Mouse (Mus musculus): Measurements from ENCODE around the gene Knl1. TPM values are rescaled to one million over a fixed set of nuclear protein-coding genes. Genes with fewer than 3 reads are reported as not detected.

Knl1 gene
- polyA plus RNA-seq, 1 experiment from 2014 or later = 29.5 TPM

DNA sequence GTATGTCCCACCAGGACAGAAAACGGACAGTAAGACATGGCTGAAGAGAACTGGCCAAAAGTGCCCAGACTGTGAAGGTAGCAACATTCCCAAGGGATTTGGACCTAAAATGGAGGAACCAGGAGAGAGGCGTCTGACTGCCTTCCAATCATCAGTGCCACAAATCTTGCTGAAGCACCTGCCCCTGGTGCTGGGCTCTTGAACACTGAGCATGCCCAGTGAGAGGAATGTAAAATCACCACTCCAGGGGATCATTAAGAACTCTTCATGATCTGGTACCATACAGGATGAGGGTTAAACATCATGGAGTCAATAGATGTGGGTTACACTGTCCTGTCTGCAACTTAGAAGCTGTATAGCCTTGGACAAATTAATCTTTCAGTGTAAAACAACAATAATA, 1.8 kb upstream of the Knl1 start:
- H3K9me3 ChIP-seq (ENCODE audit: control insufficient read depth, low read length) = no peaks in the 10 kb centered on the region
- H3K27me3 ChIP-seq (ENCODE audit: control insufficient read depth, insufficient read depth, low read length) = no peaks in the 10 kb centered on the region
- no peak for ATAC-seq (ENCODE audit: insufficient number of reproducible peaks, insufficient read depth, low FRiP score, low read depth)
- H3K36me3 ChIP-seq (ENCODE audit: control insufficient read depth, insufficient read depth, low read length) = peaks cover 1% of the 10 kb centered on the region
- H3K27ac ChIP-seq (replicated peaks in 1 of 2; ENCODE audit: control insufficient read depth in 1 of 2, insufficient read depth in 1 of 2, low read depth in 2 of 2, low read length in 2 of 2) = no peak overlapping the region
- WGBS = 70% methylated on average over 2 of the region's 2 CpGs
- peaks cover 0 to 9% of the 10 kb centered on the region in 2 experiments; a peak in 2 of 4 replicates for H3K4me1 ChIP-seq (ENCODE audit: control insufficient read depth in 2 of 2, insufficient read depth in 2 of 2, low read length in 2 of 2)
- H3K4me3 ChIP-seq (ENCODE audit: control insufficient read depth in 1 of 2, insufficient read depth in 1 of 2, low read depth in 1 of 2, low read length in 2 of 2) = no peak overlapping the region
- no peak overlapping the region for H3K4me2 ChIP-seq (ENCODE audit: low read length)
- no peak overlapping the region for H3K9ac ChIP-seq (ENCODE audit: low read length)

DNA sequence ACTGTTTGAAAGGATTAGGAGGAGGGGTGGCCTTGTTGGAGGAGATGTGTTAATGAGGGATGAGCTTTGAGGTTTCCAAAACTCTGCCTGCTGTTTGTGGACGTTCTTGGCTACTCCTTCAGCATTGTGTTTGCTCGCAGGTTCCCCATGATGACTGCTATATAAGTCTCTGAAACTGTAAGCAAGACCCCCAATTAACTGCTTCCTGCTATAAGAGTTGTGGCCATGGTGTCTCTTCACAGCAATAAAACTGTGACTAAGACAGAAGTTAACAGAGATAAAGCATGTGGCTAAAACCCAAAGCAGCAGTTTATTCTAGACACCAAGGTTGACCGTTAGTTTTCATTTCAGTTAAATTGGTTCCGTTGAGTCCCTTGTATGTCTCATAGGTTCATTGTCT, 930 bp downstream of the Knl1 start:
- no peaks in the 10 kb centered on the region for H3K36me3 ChIP-seq (ENCODE audit: control insufficient read depth, insufficient read depth, low read length)
- no peak for ATAC-seq (ENCODE audit: insufficient number of reproducible peaks, insufficient read depth, low FRiP score, low read depth)
- H3K4me1 ChIP-seq (ENCODE audit: control insufficient read depth in 2 of 2, insufficient read depth in 2 of 2, low read length in 2 of 2) = peaks cover 0 to 7% of the 10 kb centered on the region in 2 experiments; a peak in 2 of 4 replicates
- H3K27me3 ChIP-seq (ENCODE audit: control insufficient read depth, insufficient read depth, low read length) = no peaks in the 10 kb centered on the region
- H3K4me2 ChIP-seq (ENCODE audit: low read length) = peak overlapping the region; percentile 71
- H3K9me3 ChIP-seq (ENCODE audit: control insufficient read depth, low read length) = no peaks in the 10 kb centered on the region
- peak overlapping the region; percentile 56 to 87 for H3K4me3 ChIP-seq (ENCODE audit: control insufficient read depth in 1 of 2, insufficient read depth in 1 of 2, low read depth in 1 of 2, low read length in 2 of 2)
- H3K9ac ChIP-seq (ENCODE audit: low read length) = peak overlapping the region; percentile 88
- 0 out of 4 replicates have a peak overlapping the region, but pooled peaks of 1 of the 2 experiments have one; percentile 88 for H3K27ac ChIP-seq (replicated peaks in 1 of 2; ENCODE audit: control insufficient read depth in 1 of 2, insufficient read depth in 1 of 2, low read depth in 2 of 2, low read length in 2 of 2)
- 21% methylated on average over 4 of the region's 4 CpGs for WGBS

DNA sequence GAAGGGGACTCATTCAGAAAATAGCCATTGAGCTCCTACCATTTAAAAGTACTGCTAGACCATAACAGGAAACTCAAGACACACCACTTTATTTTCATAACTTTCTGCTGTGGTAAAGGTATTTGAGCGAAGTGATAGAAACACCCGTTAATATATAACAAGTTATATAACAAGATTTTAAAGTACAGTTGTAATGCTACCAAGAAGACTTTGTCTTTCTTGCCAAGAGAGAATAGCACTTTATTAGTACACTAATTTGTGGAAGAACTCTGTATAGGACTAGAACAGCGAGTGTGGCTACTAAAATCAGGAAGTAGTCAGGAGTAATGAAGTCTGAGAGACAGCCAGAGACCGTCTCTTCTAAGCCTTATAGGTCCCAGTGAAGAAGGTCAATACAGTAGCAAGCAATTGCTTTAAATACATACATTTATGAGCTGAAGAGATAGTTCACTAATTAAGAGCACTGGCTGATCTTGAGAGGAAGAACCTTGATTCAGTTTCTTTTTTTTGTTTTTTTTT, 3.3 kb downstream of the Knl1 start:
- 83% methylated on average over 4 of the region's 4 CpGs for WGBS
- no peak for ATAC-seq (ENCODE audit: insufficient number of reproducible peaks, insufficient read depth, low FRiP score, low read depth)
- no peak overlapping the region for H3K4me3 ChIP-seq (ENCODE audit: control insufficient read depth in 1 of 2, insufficient read depth in 1 of 2, low read depth in 1 of 2, low read length in 2 of 2)
- no peak overlapping the region for H3K4me2 ChIP-seq (ENCODE audit: low read length)
- no peaks in the 10 kb centered on the region for H3K27me3 ChIP-seq (ENCODE audit: control insufficient read depth, insufficient read depth, low read length)
- H3K4me1 ChIP-seq (ENCODE audit: control insufficient read depth in 2 of 2, insufficient read depth in 2 of 2, low read length in 2 of 2) = peaks cover 0 to 7% of the 10 kb centered on the region in 2 experiments; a peak in 2 of 4 replicates
- H3K9me3 ChIP-seq (ENCODE audit: control insufficient read depth, low read length) = no peaks in the 10 kb centered on the region
- no peak overlapping the region for H3K9ac ChIP-seq (ENCODE audit: low read length)
- no peaks in the 10 kb centered on the region for H3K36me3 ChIP-seq (ENCODE audit: control insufficient read depth, insufficient read depth, low read length)
- H3K27ac ChIP-seq (replicated peaks in 1 of 2; ENCODE audit: control insufficient read depth in 1 of 2, insufficient read depth in 1 of 2, low read depth in 2 of 2, low read length in 2 of 2) = no peak overlapping the region

DNA sequence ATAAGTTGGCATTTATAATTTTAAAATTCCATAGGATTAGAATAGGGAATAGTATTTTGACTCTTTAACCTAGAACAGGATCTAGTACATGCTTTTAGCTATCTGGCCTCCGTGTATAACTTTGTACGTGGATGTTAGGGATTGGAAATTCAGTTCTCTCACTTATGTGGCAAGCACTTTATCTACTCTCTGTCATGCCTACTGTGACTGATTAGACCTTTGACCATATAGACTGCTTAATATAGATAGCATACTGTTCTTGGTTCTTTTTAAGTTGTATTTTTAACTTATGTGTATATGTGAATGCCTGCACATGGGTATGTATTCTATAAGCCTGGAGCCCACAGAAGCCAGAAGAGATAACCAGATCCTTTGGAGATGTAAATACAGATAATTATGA, 13.2 kb downstream of the Knl1 start:
- H3K4me1 ChIP-seq (ENCODE audit: control insufficient read depth in 2 of 2, insufficient read depth in 2 of 2, low read length in 2 of 2) = no peaks in the 10 kb centered on the region
- no peak overlapping the region for H3K27ac ChIP-seq (replicated peaks in 1 of 2; ENCODE audit: control insufficient read depth in 1 of 2, insufficient read depth in 1 of 2, low read depth in 2 of 2, low read length in 2 of 2)
- no peak overlapping the region for H3K4me3 ChIP-seq (ENCODE audit: control insufficient read depth in 1 of 2, insufficient read depth in 1 of 2, low read depth in 1 of 2, low read length in 2 of 2)
- no peaks in the 10 kb centered on the region for H3K9me3 ChIP-seq (ENCODE audit: control insufficient read depth, low read length)
- no peak for ATAC-seq (ENCODE audit: insufficient number of reproducible peaks, insufficient read depth, low FRiP score, low read depth)
- WGBS = 95% methylated on average over 2 of the region's 2 CpGs
- H3K27me3 ChIP-seq (ENCODE audit: control insufficient read depth, insufficient read depth, low read length) = no peaks in the 10 kb centered on the region
- no peak overlapping the region for H3K4me2 ChIP-seq (ENCODE audit: low read length)
- no peak overlapping the region for H3K9ac ChIP-seq (ENCODE audit: low read length)
- H3K36me3 ChIP-seq (ENCODE audit: control insufficient read depth, insufficient read depth, low read length) = peaks cover 51% of the 10 kb centered on the region

DNA sequence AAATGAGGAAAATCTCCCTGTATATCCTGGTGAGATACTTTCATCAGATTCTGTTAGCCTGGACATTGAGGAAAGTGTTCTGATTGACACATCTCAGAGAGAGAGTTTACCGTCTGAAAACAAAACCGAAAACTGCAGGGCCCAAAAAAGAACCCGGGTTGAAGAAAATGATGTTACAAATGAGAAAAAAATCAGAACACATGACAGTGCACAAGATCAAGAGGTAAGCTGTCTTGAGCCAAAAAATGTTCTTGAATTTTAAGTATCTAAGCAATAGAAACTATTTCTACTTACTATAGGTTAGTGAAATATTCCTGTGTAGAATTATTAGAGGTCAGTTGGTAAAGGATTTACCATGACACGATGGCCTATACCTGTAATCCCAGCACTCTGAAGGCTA, 25.5 kb downstream of the Knl1 start:
- no peak overlapping the region for H3K9ac ChIP-seq (ENCODE audit: low read length)
- H3K4me2 ChIP-seq (ENCODE audit: low read length) = no peak overlapping the region
- H3K4me3 ChIP-seq (ENCODE audit: control insufficient read depth in 1 of 2, insufficient read depth in 1 of 2, low read depth in 1 of 2, low read length in 2 of 2) = no peak overlapping the region
- no peak overlapping the region for H3K27ac ChIP-seq (replicated peaks in 1 of 2; ENCODE audit: control insufficient read depth in 1 of 2, insufficient read depth in 1 of 2, low read depth in 2 of 2, low read length in 2 of 2)
- H3K27me3 ChIP-seq (ENCODE audit: control insufficient read depth, insufficient read depth, low read length) = no peaks in the 10 kb centered on the region
- 94% methylated on average over 4 of the region's 4 CpGs for WGBS
- no peaks in the 10 kb centered on the region for H3K4me1 ChIP-seq (ENCODE audit: control insufficient read depth in 2 of 2, insufficient read depth in 2 of 2, low read length in 2 of 2)
- H3K36me3 ChIP-seq (ENCODE audit: control insufficient read depth, insufficient read depth, low read length) = peaks cover 71% of the 10 kb centered on the region
- ATAC-seq (ENCODE audit: insufficient number of reproducible peaks, insufficient read depth, low FRiP score, low read depth) = no peak
- no peaks in the 10 kb centered on the region for H3K9me3 ChIP-seq (ENCODE audit: control insufficient read depth, low read length)

DNA sequence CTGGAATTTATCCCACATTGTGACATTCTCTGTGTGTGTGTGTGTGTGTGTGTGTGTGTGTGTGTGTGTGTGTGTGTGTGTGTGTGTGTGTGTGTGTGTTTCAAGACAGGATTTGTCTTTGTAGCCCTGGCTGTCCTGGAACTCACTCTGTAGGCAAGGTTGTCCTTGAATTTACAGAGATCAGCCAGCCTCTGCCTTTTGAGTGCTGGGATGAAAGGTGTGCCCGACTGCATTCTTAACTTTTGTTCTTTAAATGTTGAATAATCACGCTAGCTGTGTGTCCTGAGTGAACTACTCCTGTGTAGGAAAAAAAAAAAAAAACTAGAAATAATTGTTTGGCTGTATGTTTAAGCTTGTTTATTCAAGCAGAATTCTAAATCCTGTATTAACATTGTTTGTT, 39.2 kb downstream of the Knl1 start:
- H3K36me3 ChIP-seq (ENCODE audit: control insufficient read depth, insufficient read depth, low read length) = peaks cover 68% of the 10 kb centered on the region
- H3K27ac ChIP-seq (replicated peaks in 1 of 2; ENCODE audit: control insufficient read depth in 1 of 2, insufficient read depth in 1 of 2, low read depth in 2 of 2, low read length in 2 of 2) = no peak overlapping the region
- H3K9ac ChIP-seq (ENCODE audit: low read length) = no peak overlapping the region
- ATAC-seq (ENCODE audit: insufficient number of reproducible peaks, insufficient read depth, low FRiP score, low read depth) = no peak
- no peaks in the 10 kb centered on the region for H3K9me3 ChIP-seq (ENCODE audit: control insufficient read depth, low read length)
- no peaks in the 10 kb centered on the region for H3K27me3 ChIP-seq (ENCODE audit: control insufficient read depth, insufficient read depth, low read length)
- 82% methylated on average over 2 of the region's 2 CpGs for WGBS
- H3K4me1 ChIP-seq (ENCODE audit: control insufficient read depth in 2 of 2, insufficient read depth in 2 of 2, low read length in 2 of 2) = no peaks in the 10 kb centered on the region
- no peak overlapping the region for H3K4me3 ChIP-seq (ENCODE audit: control insufficient read depth in 1 of 2, insufficient read depth in 1 of 2, low read depth in 1 of 2, low read length in 2 of 2)
- no peak overlapping the region for H3K4me2 ChIP-seq (ENCODE audit: low read length)

DNA sequence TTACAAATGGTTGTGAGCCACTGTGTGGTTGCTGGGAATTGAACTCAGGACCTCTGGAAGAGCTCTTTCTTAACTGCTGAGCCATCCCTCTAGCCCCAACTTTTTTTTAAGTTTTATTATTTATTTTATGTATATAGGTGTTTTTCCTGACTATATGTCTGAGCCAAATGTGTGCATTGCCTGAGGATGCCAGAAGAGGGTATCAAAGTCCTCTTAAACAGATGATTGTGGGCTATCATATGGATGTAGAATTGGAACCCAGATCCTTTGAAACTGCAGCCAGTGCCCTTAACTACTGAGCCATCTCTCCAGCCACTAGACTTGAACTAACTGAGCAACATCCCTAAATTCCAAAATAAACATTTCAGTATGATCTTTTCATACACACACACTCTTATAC, 54.6 kb downstream of the Knl1 start:
- peaks cover 71% of the 10 kb centered on the region for H3K36me3 ChIP-seq (ENCODE audit: control insufficient read depth, insufficient read depth, low read length)
- H3K27me3 ChIP-seq (ENCODE audit: control insufficient read depth, insufficient read depth, low read length) = no peaks in the 10 kb centered on the region
- no peaks in the 10 kb centered on the region for H3K9me3 ChIP-seq (ENCODE audit: control insufficient read depth, low read length)
- no peak overlapping the region for H3K27ac ChIP-seq (replicated peaks in 1 of 2; ENCODE audit: control insufficient read depth in 1 of 2, insufficient read depth in 1 of 2, low read depth in 2 of 2, low read length in 2 of 2)
- H3K4me3 ChIP-seq (ENCODE audit: control insufficient read depth in 1 of 2, insufficient read depth in 1 of 2, low read depth in 1 of 2, low read length in 2 of 2) = no peak overlapping the region
- no peaks in the 10 kb centered on the region for H3K4me1 ChIP-seq (ENCODE audit: control insufficient read depth in 2 of 2, insufficient read depth in 2 of 2, low read length in 2 of 2)
- ATAC-seq (ENCODE audit: insufficient number of reproducible peaks, insufficient read depth, low FRiP score, low read depth) = no peak
- H3K4me2 ChIP-seq (ENCODE audit: low read length) = no peak overlapping the region
- H3K9ac ChIP-seq (ENCODE audit: low read length) = no peak overlapping the region

DNA sequence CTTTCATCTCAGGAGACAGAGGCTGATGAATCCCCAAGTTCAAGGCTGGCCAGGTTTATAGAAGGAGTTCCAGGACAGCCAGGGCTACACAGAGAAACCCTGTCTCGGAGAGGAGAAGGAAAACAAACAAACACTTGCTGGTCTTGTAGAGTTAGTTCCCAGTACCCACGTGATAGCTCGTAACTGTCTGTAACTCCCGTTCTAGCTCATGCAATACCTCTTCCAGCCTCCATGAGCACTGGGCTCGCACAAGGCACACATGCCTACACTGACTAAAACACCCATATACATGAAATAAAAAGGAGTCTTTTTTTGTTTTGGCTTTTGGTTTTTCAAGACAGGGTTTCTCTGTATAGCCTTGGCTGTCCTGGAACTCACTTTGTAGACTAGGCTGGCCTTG, 59.7 kb downstream of the Knl1 start:
- H3K27ac ChIP-seq (replicated peaks in 1 of 2; ENCODE audit: control insufficient read depth in 1 of 2, insufficient read depth in 1 of 2, low read depth in 2 of 2, low read length in 2 of 2) = no peak overlapping the region
- no peak overlapping the region for H3K9ac ChIP-seq (ENCODE audit: low read length)
- peaks cover 47% of the 10 kb centered on the region for H3K36me3 ChIP-seq (ENCODE audit: control insufficient read depth, insufficient read depth, low read length)
- no peaks in the 10 kb centered on the region for H3K27me3 ChIP-seq (ENCODE audit: control insufficient read depth, insufficient read depth, low read length)
- ATAC-seq (ENCODE audit: insufficient number of reproducible peaks, insufficient read depth, low FRiP score, low read depth) = no peak
- H3K4me3 ChIP-seq (ENCODE audit: control insufficient read depth in 1 of 2, insufficient read depth in 1 of 2, low read depth in 1 of 2, low read length in 2 of 2) = no peak overlapping the region
- no peak overlapping the region for H3K4me2 ChIP-seq (ENCODE audit: low read length)
- 73% methylated on average over 5 of the region's 5 CpGs for WGBS
- H3K9me3 ChIP-seq (ENCODE audit: control insufficient read depth, low read length) = no peaks in the 10 kb centered on the region
- H3K4me1 ChIP-seq (ENCODE audit: control insufficient read depth in 2 of 2, insufficient read depth in 2 of 2, low read length in 2 of 2) = no peaks in the 10 kb centered on the region
